Mouse (Mus musculus) Patski (cell line): ENCODE results near the gene Negr1. TPM values are rescaled to one million over a fixed set of nuclear protein-coding genes. Genes with fewer than 3 reads are reported as not detected.
A peak's percentile ranks its signal among the peaks of the same experiment; 100 is the strongest.

Experiments used
- ATAC-seq: fragments of 100-300 bp; one replicate; pipeline ENCODE4 v1.8.0; 2021
- CTCF ChIA-PET: fragments of 350-600 bp; sonication (Branson Sonifier 250); formaldehyde crosslinking; loops from one replicate; lab custom pipeline; 2022; ENCODE audit warnings: inconsistent platforms; lab: Charles Lee
- POLR2A ChIA-PET: fragments of 350-600 bp; sonication (Branson Sonifier 250); formaldehyde crosslinking; loops from one replicate; lab custom pipeline; 2022; ENCODE audit warnings: antibody characterized with exemption, inconsistent platforms; lab: Charles Lee
- DNase-seq: peaks from one replicate; pipeline ENCODE4 v3.0.0-alpha.2; 2011; ENCODE audit warnings: low read depth, low spot score
- H3K27me3 ChIP-seq: fragments of 371-371 bp; one replicate; pipeline ENCODE4 v1.5.1; 2021
- CTCF ChIP-seq: fragments of 100-300 bp; IDR thresholded peaks from one replicate; pipeline ENCODE4 v1.5.1; 2021
- in situ Hi-C: fragments of 300-500 bp; cut with MboI; formaldehyde crosslinking; loops from 3 replicates; pipeline ENCODE4 v1.11.1; 2018; ENCODE audit warnings: low pct_unique_long_range_greater_than_20kb, mixed read lengths
- polyA plus RNA-seq: library from polyadenylated mRNA; unstranded; gene quantifications from one replicate; pipeline ENCODE4 v1.2.3, GENCODE M21; 2021

Negr1 gene
- polyA plus RNA-seq, 1 experiment from 2014 or later: 0.03 TPM

GRCm38 (mm10) chr3:157104866-157105579 is 543.4 kb downstream of the Negr1 start:
- ChIA-PET POLR2A (no interaction called here), CTCF (interaction anchor here (1.9 kb wide), 1 partner anchor 9 kb away, joined by 5 read pairs; no protein-coding TSS in a partner anchor)
- in situ Hi-C loops: no loop called here
- TF ChIP-seq CTCF: no peak
- ATAC-seq (no peak), DNase-seq (no peak)
- no peaks in the 10 kb centered on the region for H3K27me3 ChIP-seq

DNA sequence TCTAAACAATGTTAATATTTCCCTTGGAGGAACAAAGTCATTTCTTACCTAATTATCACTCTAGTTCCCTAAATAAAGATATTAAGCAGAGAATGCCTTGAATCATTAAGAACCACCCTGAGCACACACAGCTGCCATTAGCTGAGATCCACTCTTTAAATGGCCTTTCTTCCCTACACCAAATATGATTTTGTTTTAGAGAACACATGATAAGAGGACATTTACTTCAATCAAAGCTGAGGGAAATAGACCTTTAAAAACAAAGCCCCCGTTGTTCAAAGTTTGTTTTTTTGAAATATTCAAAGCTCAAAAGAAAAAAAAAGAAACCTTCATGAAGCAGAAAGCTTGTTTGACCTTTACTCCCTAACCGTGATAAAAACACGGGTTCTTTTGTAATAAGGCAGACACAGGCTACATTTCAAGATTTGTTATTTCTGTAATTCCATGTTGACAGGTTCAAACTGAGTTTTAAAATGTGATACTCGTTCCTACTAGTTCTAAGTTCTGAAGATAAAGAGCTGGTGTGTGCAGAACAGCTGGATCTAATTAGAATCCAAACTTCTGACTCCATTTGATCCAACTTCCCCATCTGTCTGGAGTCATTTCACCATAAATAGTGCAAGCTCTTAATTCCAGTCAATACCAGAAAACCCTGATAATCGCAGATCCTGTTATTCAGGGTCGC is 544.1 kb downstream of the Negr1 start:
- no peak for DNase-seq
- ChIA-PET CTCF (interaction anchor here (0.7 to 1.3 kb wide), 2 partner anchors 13 to 48 kb away, joined by 3 to 4 read pairs; no protein-coding TSS in a partner anchor), POLR2A (no interaction called here)
- H3K27me3 ChIP-seq: no peaks in the 10 kb centered on the region
- no peak for ATAC-seq
- in situ Hi-C loops: no loop called here
- TF ChIP-seq CTCF: no peak

DNA sequence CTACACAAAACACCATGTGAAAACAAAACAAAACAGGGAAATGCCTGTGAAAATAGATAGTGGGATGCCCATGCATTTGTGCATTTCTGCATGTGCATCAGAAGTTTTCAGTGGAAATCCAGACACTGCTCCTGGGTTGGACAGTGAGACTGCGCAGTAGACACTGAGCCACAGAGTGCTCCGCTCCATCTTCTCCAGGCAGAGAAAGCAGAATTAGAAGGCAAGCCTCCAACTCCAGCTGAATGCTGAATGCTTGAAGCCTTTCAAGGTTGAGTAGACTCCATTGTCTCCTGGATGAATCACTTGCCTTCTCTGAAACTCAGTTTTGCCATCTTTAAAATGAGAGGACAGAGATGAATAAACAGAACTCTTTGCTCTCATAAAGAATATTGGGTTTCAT is 546.6 kb downstream of the Negr1 start:
- ChIA-PET POLR2A (no interaction called here), CTCF (no interaction called here)
- no peak for TF ChIP-seq CTCF
- ATAC-seq: no peak
- DNase-seq: no peak
- in situ Hi-C loops: no loop called here
- H3K27me3 ChIP-seq: no peaks in the 10 kb centered on the region

- no peak for DNase-seq
Observed at GRCm38 (mm10) chr3:157109308-157109707, 547.7 kb downstream of the Negr1 start.

DNA sequence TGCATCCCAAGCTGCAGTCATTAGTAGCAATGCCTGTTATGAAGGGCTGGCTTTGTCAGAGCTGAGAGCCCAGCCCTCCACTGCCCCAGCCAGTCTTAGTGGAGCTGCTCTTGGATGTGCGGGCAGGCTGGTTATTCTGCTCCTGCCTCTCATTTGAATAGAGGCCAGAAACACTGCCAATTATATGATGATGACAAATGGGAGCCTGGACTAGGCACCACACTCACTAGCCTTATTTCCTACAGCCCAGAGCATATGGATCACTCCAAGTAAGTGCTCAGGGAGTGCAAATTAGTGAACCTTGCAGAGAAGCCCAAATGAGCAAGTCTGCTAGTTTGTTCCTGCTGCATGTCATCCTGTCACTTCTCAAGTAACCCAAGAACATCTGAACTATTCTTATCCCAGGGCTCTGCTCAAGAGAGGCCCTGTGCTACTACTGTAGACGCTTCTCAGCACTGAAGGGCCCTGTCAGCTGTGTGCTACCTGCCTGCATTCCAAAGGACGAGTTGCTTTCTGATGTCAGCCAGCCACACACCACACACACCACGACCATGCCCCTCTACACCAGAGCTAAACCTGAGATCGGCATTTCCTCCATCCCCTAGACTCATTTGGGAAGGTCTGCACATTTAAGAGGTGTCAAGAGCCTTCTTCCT is 553.6 kb downstream of the Negr1 start:
- CTCF ChIA-PET: interaction anchor here (1.3 kb wide), 1 partner anchor 11 kb away, joined by 5 read pairs; no protein-coding TSS in a partner anchor
- ATAC-seq (no peak), DNase-seq (no peak)
- no peak for TF ChIP-seq CTCF
- in situ Hi-C loops: no loop called here
- H3K27me3 ChIP-seq: no peaks in the 10 kb centered on the region
- POLR2A ChIA-PET: interaction anchor here (0.5 kb wide), 1 partner anchor 68 kb away, joined by 3 read pairs; no protein-coding TSS in a partner anchor

More at GRCm38 (mm10) chr3:157109308-157109707, 547.7 kb downstream of the Negr1 start:
- POLR2A ChIA-PET: no interaction called here
- peak; percentile 21 for TF ChIP-seq CTCF
- no peak for ATAC-seq
- CTCF ChIA-PET: no interaction called here
- in situ Hi-C loops: no loop called here
- H3K27me3 ChIP-seq: no peaks in the 10 kb centered on the region

DNA sequence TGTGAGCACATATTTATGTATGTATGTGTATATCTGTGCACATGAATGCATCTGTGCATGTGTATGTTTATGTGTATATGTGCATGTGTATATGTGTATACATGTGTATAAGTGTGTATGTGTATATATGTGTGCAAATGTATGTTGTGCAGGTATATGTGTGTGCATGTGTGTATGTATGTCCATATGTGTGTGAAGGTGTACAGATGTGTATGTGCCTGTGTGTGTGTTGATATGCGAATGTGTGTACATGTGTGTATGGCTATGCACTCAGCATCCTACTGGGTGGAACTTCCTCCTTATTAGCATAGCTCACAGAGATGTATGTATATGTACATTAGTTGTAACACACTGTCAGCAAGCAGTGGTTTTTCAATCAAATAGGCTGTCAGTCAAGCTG is 554.4 kb downstream of the Negr1 start:
- no peak for DNase-seq
- ATAC-seq: no peak
- TF ChIP-seq CTCF: no peak
- ChIA-PET POLR2A (no interaction called here), CTCF (no interaction called here)
- H3K27me3 ChIP-seq: no peaks in the 10 kb centered on the region
- in situ Hi-C loops: no loop called here

DNA sequence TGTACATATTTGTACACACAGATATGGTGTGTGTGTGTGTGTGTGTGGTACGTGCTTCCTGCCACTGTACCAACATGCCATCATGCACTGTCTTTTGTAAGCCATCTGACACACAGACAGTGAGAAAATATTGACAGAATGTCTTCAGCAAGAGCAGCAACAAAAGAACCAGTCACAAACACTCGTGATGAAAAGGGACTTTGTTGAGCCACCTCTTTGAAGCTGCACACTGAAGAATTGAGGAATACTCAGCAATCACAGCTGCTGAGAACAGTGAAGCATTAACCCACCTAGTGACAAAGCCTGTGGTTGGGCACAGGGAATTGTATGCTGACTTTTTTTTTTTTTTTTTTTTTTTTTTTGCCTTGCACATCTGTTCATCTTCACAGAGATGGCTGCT is 558.3 kb downstream of the Negr1 start:
- in situ Hi-C loops: no loop called here
- ChIA-PET POLR2A (no interaction called here), CTCF (no interaction called here)
- TF ChIP-seq CTCF: no peak
- DNase-seq: no peak
- H3K27me3 ChIP-seq: no peaks in the 10 kb centered on the region
- no peak for ATAC-seq

DNA sequence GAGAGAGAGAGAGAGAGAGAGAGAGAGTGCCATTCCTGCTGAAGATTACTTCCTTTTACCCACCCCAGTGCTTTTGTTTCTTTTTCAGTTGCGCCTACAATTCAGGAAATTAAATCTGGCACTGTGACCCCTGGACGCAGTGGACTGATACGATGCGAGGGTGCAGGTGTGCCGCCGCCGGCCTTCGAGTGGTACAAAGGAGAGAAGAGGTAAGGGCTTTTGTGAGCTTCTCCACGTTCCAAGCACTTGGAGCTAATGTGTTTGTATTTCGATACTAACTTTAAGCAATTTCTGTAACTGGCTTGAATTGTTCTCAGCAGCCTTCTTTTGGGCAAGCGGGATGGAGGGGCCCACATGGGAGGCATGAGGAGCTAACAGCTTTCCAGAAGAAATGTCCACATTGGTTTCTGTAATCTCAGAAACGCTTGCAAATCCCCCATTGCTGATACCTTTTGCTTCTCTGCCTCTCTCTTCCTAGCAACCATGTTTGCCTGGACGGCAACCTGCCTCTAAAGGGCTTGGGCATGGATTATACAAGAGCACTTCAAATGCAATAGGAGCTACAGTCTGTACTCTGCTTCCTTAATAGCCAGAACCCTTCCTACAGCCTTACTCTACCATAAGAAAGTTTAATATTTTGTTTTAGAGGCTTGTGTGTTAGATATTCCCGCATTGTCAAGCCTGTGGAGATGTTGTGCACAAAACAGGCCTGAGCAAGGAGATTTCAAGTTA is 584.7 kb downstream of the Negr1 start:
- TF ChIP-seq CTCF: no peak
- DNase-seq (no peak), ATAC-seq (no peak)
- ChIA-PET CTCF (no interaction called here), POLR2A (no interaction called here)
- H3K27me3 ChIP-seq: no peaks in the 10 kb centered on the region
- in situ Hi-C loops: no loop called here

GRCm38 (mm10) chr3:157154902-157155301 is 593.3 kb downstream of the Negr1 start:
- no peak for ATAC-seq
- CTCF ChIA-PET: interaction anchor here (1.3 to 1.4 kb wide), 2 partner anchors 8 to 12 kb away, joined by 3 read pairs; no protein-coding TSS in a partner anchor

DNA sequence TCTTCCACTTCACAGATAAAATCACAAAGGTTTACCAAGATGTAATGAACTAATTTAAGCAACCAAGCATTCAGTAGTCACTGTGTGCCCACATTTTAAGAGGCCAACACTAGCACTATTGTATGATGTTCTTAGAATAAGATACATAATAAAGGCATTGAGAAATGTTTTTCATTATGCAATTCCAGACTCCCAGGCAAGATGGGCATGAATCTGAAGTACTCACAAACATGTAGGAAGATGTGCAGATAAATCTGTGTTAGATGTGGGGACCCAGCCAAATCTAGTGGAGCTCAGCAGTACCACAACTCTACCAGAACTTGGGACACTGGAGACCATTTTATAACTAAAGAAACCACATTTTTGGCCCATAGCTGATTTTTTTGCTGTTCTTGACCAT is 593.9 kb downstream of the Negr1 start:
- ChIA-PET POLR2A (no interaction called here), CTCF (interaction anchor here (1.0 to 1.4 kb wide), 4 partner anchors 8 to 12 kb away, joined by 3 to 4 read pairs (median 4); no protein-coding TSS in a partner anchor)
- no peak for TF ChIP-seq CTCF
- ATAC-seq: no peak
- no peak for DNase-seq
- in situ Hi-C loops: no loop called here
- H3K27me3 ChIP-seq: no peaks in the 10 kb centered on the region

More at GRCm38 (mm10) chr3:157154902-157155301, 593.3 kb downstream of the Negr1 start:
- no peak for TF ChIP-seq CTCF
- POLR2A ChIA-PET: no interaction called here
- DNase-seq: no peak
- no peaks in the 10 kb centered on the region for H3K27me3 ChIP-seq
- in situ Hi-C loops: no loop called here
